Mouse (Mus musculus) c-Kit-positive CD71-positive TER-119-negative erythroid progenitor cells, embryonic 14.5 days (primary cell): ENCODE measurements around the gene Slc25a24.

Experiments used
- DNase-seq: peaks from one replicate; pipeline ENCODE4 v3.0.0-alpha.2; 2013; ENCODE audit warnings: low read depth

The Slc25a24 gene

GRCm38 (mm10) chr3:109171070-109171778 is 48.3 kb downstream of the Slc25a24 start:
- DNase-seq: peak; percentile 11

DNA sequence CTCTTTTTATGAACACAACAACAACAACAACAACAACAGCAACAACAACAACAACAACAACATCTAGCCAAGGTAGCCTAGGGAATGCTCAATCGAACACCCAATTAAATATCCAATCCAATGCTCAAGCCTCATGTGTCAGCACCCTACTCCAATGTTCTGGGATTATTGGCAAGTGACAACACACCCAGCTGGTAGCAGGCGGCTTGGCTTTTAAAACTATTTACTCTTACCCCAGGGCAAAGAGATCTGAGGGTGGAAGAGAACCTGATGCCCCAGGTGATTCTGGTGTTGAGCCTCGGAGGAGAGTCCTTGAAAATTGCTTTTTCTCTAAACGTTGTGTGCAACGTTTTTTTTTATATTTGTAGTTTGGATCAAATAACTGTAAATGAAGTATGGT is 51.4 kb downstream of the Slc25a24 start:
- DNase-seq: no peak

- DNase-seq: no peak
Observed at GRCm38 (mm10) chr3:109178705-109179104, 55.8 kb downstream of the Slc25a24 start.

GRCm38 (mm10) chr3:109179528-109180076 is 56.7 kb downstream of the Slc25a24 start:
- DNase-seq: no peak

- no peak for DNase-seq
Observed at GRCm38 (mm10) chr3:109196166-109196565, 73.2 kb downstream of the Slc25a24 start.

DNA sequence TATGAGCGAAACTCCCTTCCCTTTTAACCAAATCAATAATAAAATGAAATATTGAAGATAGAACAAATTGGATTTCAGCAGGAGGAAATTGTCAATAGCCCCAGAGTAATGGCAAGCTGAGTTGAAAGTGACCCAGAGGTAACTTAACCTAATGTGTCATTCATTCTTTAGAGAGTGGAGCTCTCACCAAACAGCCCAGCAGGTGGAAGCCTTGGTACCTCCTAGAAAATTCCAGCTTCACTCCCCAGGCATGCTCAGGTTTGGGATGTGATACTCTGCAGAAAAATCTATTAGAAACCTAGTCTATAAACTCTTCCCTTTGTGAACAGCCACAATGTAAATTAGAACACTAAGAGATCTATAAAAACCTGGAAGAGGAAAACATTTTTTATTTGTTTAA is 76.3 kb downstream of the Slc25a24 start:
- DNase-seq: no peak

DNA sequence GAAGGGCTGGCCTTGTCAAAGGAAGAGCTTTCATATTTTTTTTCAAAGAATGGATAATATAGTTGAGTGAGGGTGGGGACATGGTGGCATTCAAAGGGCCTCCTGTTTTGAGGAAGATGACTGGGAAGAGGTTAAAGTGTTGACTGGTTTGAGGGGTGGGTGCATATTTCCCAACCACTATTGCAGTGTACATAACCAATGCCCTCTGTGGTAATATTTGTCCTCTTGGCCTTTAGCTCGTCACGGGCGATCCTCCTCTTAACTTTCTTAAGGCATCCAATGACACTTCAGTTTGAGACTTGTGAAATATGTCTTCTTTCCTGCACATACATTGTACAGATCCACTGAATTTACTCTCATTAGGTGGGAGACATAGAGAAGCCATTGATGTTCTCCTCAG is 89.4 kb downstream of the Slc25a24 start:
- no peak for DNase-seq

DNA sequence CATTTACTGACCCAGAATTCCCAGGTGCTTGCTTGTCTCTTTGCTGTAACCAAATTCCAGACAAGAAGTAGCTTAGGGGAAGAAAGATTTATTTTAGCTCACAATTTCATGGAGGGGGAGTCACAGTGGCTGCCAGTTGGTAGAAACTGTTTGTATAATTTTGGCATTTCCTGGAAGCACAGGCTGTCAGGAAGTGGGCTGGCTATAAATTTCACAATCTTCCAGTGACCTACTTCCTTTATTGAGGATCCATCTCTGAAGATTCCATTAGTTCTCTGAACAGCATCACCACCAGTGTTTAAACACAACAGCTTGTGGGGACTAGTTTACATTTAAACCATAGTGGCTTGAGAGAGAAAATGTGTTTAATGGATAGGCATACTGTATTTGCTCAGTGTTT is 93.4 kb downstream of the Slc25a24 start:
- no peak for DNase-seq
